Mouse (Mus musculus): ENCODE measurements around the gene Npepl1. TPM values are rescaled to one million over a fixed set of nuclear protein-coding genes. Genes with fewer than 3 reads are reported as not detected.

The Npepl1 gene
- polyA plus RNA-seq, 1 experiment from 2014 or later, result 53.6 TPM

- Histone ChIP-seq H3K9me3 (no peaks in the 10 kb centered on the region), H3K27ac (no peak overlapping the region), H3K36me3 (no peaks in the 10 kb centered on the region), H3K4me1 (no peaks in the 10 kb centered on the region), H3K4me3 (no peak overlapping the region), H3K27me3 (ENCODE audit: insufficient read depth, poor library complexity, severe bottlenecking) (no peaks in the 10 kb centered on the region)
- DNase-seq (ENCODE audit: low spot score), result no peak
- WGBS, result 85% methylated on average over 3 of the region's 3 CpGs
These were observed 50.3 kb downstream of the Npepl1 start for GRCm38 (mm10) chr2:174160461-174160860.

Other genes with a start within 250 kb of the Npepl1 start
- 10.1 and 11.9 TPM in 2 replicates for gene Stx16, start 34.0 kb upstream of the Npepl1 start, polyA plus RNA-seq (2016; fragmentation: Nextera tagmentation; extraction: Ambion mirVana)
- 964 and 1,128 TPM in 2 replicates for gene Gnas, start 174.0 kb downstream of the Npepl1 start, polyA plus RNA-seq (2016; fragmentation: Nextera tagmentation; extraction: Ambion mirVana)
- 7.1 and 20.6 TPM in 2 replicates for gene Gm20721, start 236.4 kb downstream of the Npepl1 start, polyA plus RNA-seq (2016; fragmentation: Nextera tagmentation; extraction: Ambion mirVana)

All from heart, embryonic 10.5 days (tissue).